Mouse (Mus musculus) macrophage (primary cell): ENCODE data around the gene Rpl21. TPM values are rescaled to one million over a fixed set of nuclear protein-coding genes. Genes with fewer than 3 reads are reported as not detected.

Source experiments
- H3K27ac ChIP-seq: fragments of 350-480 bp; formaldehyde crosslinking; 2 replicates; pipeline ENCODE4 v1.9.0; 2021
- H3K36me3 ChIP-seq: fragments of 350-480 bp; formaldehyde crosslinking; 2 replicates; pipeline ENCODE4 v1.9.0; 2021; ENCODE audit errors: inconsistent target
- H3K4me3 ChIP-seq: fragments of 350-480 bp; formaldehyde crosslinking; 2 replicates; pipeline ENCODE4 v1.9.0; 2021; ENCODE audit errors: inconsistent target
- H3K79me2 ChIP-seq: fragments of 350-480 bp; formaldehyde crosslinking; 2 replicates; pipeline ENCODE4 v1.9.0; 2021; ENCODE audit errors: inconsistent target
- WGBS: methylation state at CpG from one replicate; pipeline ENCODE4 v1.1.7; 2026; ENCODE audit warnings: inconsistent platforms; ENCODE audit not compliant: missing documents; 5-methylcytosine and 5-hydroxymethylcytosine counted together
- polyA plus RNA-seq: library from polyadenylated mRNA; stranded (reverse); fragments of 250-400 nt; gene quantifications from 3 replicates; pipeline ENCODE4 v1.2.4, GENCODE M21; 2018; ENCODE audit warnings: inconsistent platforms
- total RNA-seq, 78 experiments: library from RNA; depleted of rRNA; stranded (reverse); fragments of 250-400 nt; gene quantifications; 1 replicate in 9 of 78; 2 replicates in 24 of 78; 3 replicates in 43 of 78; 4 replicates in 2 of 78; pipeline ENCODE4 v1.2.4; 2018; ENCODE audit warnings: inconsistent platforms in 56 of 78

Rpl21 gene
- total RNA-seq (2018; cell fraction: chromatin; rRNA removed) = 100 to 1,000 TPM in 6 of 26 experiments, 10 to 100 TPM in 20; 59.0 to 135 (median 82.7) TPM
- 100 to 1,000 TPM; 253 to 777 (median 381) TPM for total RNA-seq (2018; cell fraction: cytosol; rRNA removed)
- 100 to 1,000 TPM in 5 of 26 experiments, 10 to 100 TPM in 21; 57.0 to 124 (median 79.0) TPM for total RNA-seq (2018; cell fraction: nucleus; rRNA removed)
- 497 to 698 TPM (median 498 TPM) in 3 replicates for polyA plus RNA-seq

DNA sequence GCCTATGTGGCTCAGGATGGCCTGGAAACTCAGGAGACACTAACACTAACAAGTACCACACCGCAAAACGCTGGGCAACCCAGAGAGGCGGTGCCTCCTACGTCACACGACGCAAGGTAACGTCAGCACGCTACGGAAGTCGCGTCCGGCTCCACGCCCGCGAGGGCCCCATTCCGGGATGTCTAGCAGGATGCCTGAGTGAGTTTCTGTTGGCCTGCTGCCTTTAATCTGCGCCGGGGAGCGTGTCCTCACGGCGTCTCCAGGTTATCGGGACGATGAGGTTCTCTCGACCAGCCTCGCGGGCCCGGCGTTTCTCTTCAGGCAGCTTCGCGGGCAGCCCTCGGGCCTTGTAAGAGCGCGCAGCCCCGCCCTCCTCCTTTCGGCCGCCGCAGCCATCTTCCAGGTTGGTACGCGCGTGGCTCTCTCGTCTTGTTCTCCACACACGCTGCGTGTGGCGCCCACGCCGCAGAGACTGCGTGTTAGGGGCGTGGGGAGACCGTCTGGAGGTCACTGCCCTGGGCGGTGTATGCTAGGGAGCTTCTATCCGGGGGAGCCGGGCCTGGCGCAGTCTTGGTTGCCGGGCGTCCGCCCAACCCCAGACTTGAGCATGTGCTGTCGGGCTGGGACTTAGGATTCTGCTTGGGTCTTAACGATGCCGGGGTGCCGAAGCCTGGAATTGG lies at the start of gene Rpl21:
Gene Rpl21, plus strand, starts transcription at position 122 of the 680 bp plus-strand sequence.
- WGBS = under 1% methylated on average over 55 of the region's 60 CpGs
- H3K36me3 ChIP-seq = peaks cover 31% of the 10 kb centered on the region
- H3K79me2 ChIP-seq = peaks cover 19% of the 10 kb centered on the region
- peak within 1 kb of the TSS; percentile 90 for H3K4me3 ChIP-seq
- H3K27ac ChIP-seq = peak within 1 kb of the TSS; percentile 94

GRCm38 (mm10) chr5:146783300-146783699 lies 49.4 kb upstream of the Rpl21 start:
- Histone ChIP-seq H3K4me3 (no peak overlapping the region), H3K27ac (no peak overlapping the region), H3K36me3 (0 out of 2 replicates have a peak, but pooled peaks cover 12% of the 10 kb centered on the region), H3K79me2 (peaks cover 100% of the 10 kb centered on the region)
- 95% methylated on average over 10 of the region's 10 CpGs for WGBS

DNA sequence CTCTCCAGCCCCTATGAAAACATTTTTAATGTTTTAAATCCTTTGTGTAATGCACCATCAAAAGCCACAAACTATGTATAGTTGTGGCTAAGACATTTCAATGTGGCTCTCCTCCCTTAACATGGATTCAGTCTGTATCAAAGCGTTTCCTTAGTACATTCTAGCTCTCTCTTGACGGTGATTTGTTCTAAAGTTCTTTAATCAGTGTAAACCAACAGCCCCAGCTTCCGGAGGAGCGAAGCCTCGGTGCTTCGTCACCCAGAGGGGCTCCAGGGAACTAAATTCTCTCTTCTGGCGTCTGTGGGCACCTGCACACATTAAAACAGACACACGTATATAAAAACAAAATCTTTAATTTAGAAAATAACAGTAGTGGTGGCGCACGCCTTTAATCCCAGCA lies 48.8 kb upstream of the Rpl21 start:
- H3K36me3 ChIP-seq = 0 out of 2 replicates have a peak, but pooled peaks cover 15% of the 10 kb centered on the region
- H3K27ac ChIP-seq = no peak overlapping the region
- WGBS = 87% methylated on average over 10 of the region's 10 CpGs
- no peak overlapping the region for H3K4me3 ChIP-seq
- H3K79me2 ChIP-seq = peaks cover 100% of the 10 kb centered on the region

- H3K27ac ChIP-seq = no peak overlapping the region
Measured at GRCm38 (mm10) chr5:146786123-146786522, 46.6 kb upstream of the Rpl21 start.

DNA sequence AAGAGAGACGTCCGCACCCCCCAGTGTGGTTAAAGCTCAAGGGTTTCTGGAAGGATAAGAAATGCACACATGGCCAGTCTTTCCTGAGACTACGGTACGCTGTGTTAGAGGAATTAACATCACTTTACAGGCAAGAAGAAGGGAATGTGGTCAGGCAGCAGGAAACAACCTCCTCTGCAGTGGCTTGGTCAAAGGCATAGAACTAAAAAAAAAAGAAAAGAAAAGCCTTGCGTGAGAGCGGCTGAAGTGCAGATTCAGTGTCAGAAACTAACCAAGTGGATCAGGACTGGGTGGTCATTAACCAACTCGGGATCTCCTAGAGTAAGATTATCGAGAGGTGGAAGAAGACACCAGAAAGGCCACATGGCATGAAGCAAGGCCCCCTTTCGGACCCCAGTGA lies 43.3 kb upstream of the Rpl21 start:
- WGBS = 42% methylated on average over 9 of the region's 9 CpGs
- Histone ChIP-seq H3K27ac (no peak overlapping the region), H3K4me3 (no peak overlapping the region), H3K79me2 (peaks cover 98% of the 10 kb centered on the region), H3K36me3 (0 out of 2 replicates have a peak, but pooled peaks cover 7% of the 10 kb centered on the region)

More at GRCm38 (mm10) chr5:146786123-146786522, 46.6 kb upstream of the Rpl21 start:
- 81% methylated on average over 8 of the region's 8 CpGs for WGBS
- Histone ChIP-seq H3K36me3 (0 out of 2 replicates have a peak, but pooled peaks cover 15% of the 10 kb centered on the region), H3K79me2 (peaks cover 100% of the 10 kb centered on the region), H3K4me3 (no peak overlapping the region)

GRCm38 (mm10) chr5:146790944-146791343 lies 41.7 kb upstream of the Rpl21 start:
- 96% methylated on average over 8 of the region's 8 CpGs for WGBS
- H3K79me2 ChIP-seq = peaks cover 83% of the 10 kb centered on the region
- 0 out of 2 replicates have a peak, but pooled peaks cover 5% of the 10 kb centered on the region for H3K36me3 ChIP-seq
- no peak overlapping the region for H3K4me3 ChIP-seq
- H3K27ac ChIP-seq = no peak overlapping the region

DNA sequence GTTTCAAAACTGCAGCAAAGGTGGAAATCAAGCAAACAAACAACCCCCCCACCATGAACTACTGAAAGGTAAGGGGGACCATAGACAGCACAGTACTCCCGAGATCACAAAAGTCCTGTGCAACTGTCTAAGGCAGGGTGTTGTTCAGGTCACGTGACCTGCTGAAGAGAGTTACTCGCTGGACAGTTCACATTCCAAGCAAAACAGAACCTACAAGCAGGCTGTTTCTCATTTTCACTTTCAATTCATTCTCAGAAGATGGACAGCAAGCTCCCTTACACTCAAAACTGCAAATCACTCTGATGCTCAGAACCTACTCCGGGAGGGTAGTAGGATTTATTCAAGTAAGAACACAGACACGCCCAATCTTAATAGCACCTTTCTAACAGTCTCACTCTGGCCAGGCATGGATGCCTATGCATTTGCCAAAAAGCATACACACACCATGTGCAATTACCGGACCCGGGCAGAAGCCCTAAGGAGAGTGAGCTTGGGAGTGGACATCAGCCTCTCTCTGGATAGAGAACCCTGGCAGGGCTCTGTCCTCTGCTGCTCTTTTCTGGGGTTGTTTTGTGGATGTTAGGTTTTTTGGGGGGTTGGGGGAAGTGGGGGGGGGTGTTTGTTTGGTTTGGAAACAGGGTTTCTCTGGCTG lies 40.4 kb upstream of the Rpl21 start:
- Histone ChIP-seq H3K36me3 (0 out of 2 replicates have a peak, but pooled peaks cover 5% of the 10 kb centered on the region), H3K4me3 (peak overlapping the region; percentile 81), H3K79me2 (peaks cover 70% of the 10 kb centered on the region), H3K27ac (peak overlapping the region; percentile 69)
- 10% methylated on average over 7 of the region's 7 CpGs for WGBS

DNA sequence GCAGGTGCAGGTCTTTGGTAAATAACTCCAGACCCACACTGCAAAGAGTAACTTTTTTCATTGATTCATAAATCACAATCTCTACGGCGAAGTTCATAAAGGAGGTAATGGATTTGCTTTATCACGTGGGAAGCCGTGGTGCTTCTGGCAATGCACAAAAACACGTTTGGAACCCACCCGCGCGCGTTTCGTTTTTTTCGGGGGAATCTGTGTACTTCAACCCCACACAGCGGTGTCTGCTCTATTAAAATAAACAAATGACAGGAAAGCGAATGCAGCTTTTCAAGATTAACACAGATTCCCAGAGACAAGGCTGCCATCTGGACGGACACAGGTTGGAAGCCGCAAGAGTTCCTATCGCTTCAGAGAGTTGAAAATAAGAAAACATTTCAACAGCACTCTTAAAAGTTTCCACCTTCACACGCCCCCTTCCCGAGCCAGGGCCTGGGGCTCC lies 39.0 kb upstream of the Rpl21 start:
- Histone ChIP-seq H3K27ac (peak overlapping the region; percentile 69), H3K79me2 (peaks cover 56% of the 10 kb centered on the region), H3K4me3 (peak overlapping the region; percentile 81), H3K36me3 (no peaks in the 10 kb centered on the region)
- WGBS = under 1% methylated on average over 18 of the region's 18 CpGs

DNA sequence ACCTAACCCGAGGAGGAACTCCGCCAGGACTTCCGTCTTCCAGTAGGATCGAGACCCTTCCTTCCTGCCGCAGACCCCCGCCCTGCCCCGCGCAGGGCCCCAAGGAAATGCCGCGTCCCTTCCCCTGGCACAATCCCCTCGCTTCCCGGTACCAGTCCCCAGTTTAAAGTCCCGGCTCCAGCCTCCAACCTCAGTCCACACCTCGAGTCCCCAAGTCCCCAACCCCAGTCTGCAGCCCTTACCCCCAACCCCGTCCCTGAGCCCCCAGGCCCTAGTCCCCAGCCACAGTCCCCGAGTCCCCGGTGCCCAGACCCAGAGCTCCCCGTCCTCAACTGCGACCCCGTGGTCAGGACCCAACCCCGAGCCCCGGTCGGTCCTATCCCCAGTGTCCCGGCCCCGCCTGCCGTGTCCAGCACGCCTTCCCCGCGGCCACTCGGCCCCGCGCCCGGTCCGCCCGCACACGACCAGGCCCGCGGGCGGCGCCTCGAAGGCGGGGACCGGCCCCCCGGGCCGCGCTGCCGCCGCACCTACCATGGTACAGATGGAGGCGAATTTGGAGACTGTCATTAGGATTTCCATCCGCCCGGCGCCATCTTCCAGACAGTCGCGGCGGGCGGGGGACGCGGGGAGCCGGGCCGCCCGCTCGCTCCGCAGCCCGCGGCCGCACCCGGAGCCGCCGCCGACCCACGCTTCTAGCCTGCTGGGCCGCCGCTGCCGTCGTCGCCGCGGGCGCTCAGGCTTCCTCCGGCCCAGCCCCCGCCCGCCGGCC lies 38.4 kb upstream of the Rpl21 start:
- WGBS = under 1% methylated on average over 70 of the region's 83 CpGs
- peak overlapping the region; percentile 69 for H3K27ac ChIP-seq

GRCm38 (mm10) chr5:146794853-146795252 lies 37.8 kb upstream of the Rpl21 start, which contains the start of gene Usp12:
Usp12 (minus strand) TSS chr5:146795006.
- peaks cover 44% of the 10 kb centered on the region for H3K79me2 ChIP-seq
- H3K36me3 ChIP-seq = no peaks in the 10 kb centered on the region
- peak within 1 kb of the TSS; percentile 69 for H3K27ac ChIP-seq
- H3K4me3 ChIP-seq = peak within 1 kb of the TSS; percentile 81
- WGBS = under 1% methylated on average over 39 of the region's 51 CpGs

More for the DNA sequence above, 38.4 kb upstream of the Rpl21 start:
- Histone ChIP-seq H3K4me3 (peak overlapping the region; percentile 81), H3K79me2 (peaks cover 50% of the 10 kb centered on the region), H3K36me3 (no peaks in the 10 kb centered on the region)

- Histone ChIP-seq H3K36me3 (no peaks in the 10 kb centered on the region), H3K79me2 (peaks cover 35% of the 10 kb centered on the region), H3K4me3 (no peak overlapping the region), H3K27ac (no peak overlapping the region)
- 93% methylated on average over 13 of the region's 13 CpGs for WGBS
Measured at GRCm38 (mm10) chr5:146795728-146796127, 37.0 kb upstream of the Rpl21 start.

GRCm38 (mm10) chr5:146798031-146798430 lies 34.7 kb upstream of the Rpl21 start:
- Histone ChIP-seq H3K4me3 (no peak overlapping the region), H3K27ac (no peak overlapping the region), H3K36me3 (no peaks in the 10 kb centered on the region), H3K79me2 (peaks cover 12% of the 10 kb centered on the region)
- 50% methylated on average over 8 of the region's 9 CpGs for WGBS

- H3K27ac ChIP-seq = peak overlapping the region; percentile 78
- WGBS = 4% methylated on average over 8 of the region's 8 CpGs
Measured at GRCm38 (mm10) chr5:146806004-146806430, 26.7 kb upstream of the Rpl21 start.

DNA sequence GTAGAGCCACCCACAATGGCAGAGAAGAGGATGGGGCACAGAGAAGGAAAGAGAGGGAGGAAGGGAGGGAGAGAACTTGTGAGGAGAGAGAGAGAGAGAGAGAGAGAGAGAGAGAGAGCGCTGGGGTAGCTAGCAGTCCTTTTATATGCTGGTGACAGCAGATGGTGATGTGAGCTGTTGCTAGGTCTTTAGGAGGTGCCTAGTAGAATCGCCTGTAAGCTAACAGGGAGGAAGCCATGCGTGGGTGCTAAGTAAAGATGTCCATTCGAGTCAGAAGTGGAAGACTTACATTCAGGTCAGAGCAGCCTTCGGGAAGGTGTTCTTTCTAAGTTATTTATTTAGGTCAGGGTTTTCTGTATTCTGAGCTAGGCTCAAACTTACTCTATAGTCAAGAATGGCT lies 22.7 kb upstream of the Rpl21 start:
- Histone ChIP-seq H3K79me2 (no peaks in the 10 kb centered on the region), H3K36me3 (no peaks in the 10 kb centered on the region), H3K4me3 (no peak overlapping the region), H3K27ac (no peak overlapping the region)
- 86% methylated on average over 5 of the region's 5 CpGs for WGBS

More at GRCm38 (mm10) chr5:146806004-146806430, 26.7 kb upstream of the Rpl21 start:
- H3K79me2 ChIP-seq = no peaks in the 10 kb centered on the region
- peak overlapping the region; percentile 20; the same call in 1 of the 2 replicates for H3K4me3 ChIP-seq
- H3K36me3 ChIP-seq = no peaks in the 10 kb centered on the region
